Mouse (Mus musculus) layer of hippocampus, adult 8-10 months (tissue): ENCODE data around the gene Aicda. TPM values are rescaled to one million over a fixed set of nuclear protein-coding genes. Genes with fewer than 3 reads are reported as not detected.
"Not testable (repeated sequence)": the region's sequence is repeated elsewhere in the genome, so short reads cannot be mapped to it uniquely, and the experiment has no call there.

ENCODE experiments used
- DNase-seq, 2 experiments: peaks; one replicate each; pipeline ENCODE4 v3.0.0; 2022; ENCODE audit warnings: low spot score in 2 of 2
- total RNA-seq, 4 experiments: library from RNA; stranded (reverse); gene quantifications; 2 replicates each; pipeline ENCODE4 v1.2.4; 2022

The Aicda gene
- not detected for total RNA-seq

GRCm38 (mm10) chr6:122553606-122554005 is at the start of gene Aicda:
Aicda (plus strand) TSS chr6:122553801.
- DNase-seq, result no peak

GRCm38 (mm10) chr6:122505041-122505440 is 48.6 kb upstream of the Aicda start:
- no peak for DNase-seq

- DNase-seq, result no peak
Measured at GRCm38 (mm10) chr6:122505545-122505944, 48.1 kb upstream of the Aicda start, which contains the start of gene Mfap5. Mfap5 (plus strand) TSS chr6:122505845.

GRCm38 (mm10) chr6:122508494-122508893 is 45.1 kb upstream of the Aicda start:
- no peak for DNase-seq

- no peak for DNase-seq
Measured at GRCm38 (mm10) chr6:122512914-122513878, 40.4 kb upstream of the Aicda start.

- DNase-seq, result no peak
Measured at GRCm38 (mm10) chr6:122514312-122514711, 39.3 kb upstream of the Aicda start.

GRCm38 (mm10) chr6:122515762-122516161 is 37.8 kb upstream of the Aicda start:
- not testable (repeated sequence) for DNase-seq

- no peak for DNase-seq
Measured at GRCm38 (mm10) chr6:122517668-122518067, 35.9 kb upstream of the Aicda start.

GRCm38 (mm10) chr6:122519384-122519783 is 34.2 kb upstream of the Aicda start:
- DNase-seq, result no peak

- no peak for DNase-seq
Measured at GRCm38 (mm10) chr6:122522595-122522994, 31.0 kb upstream of the Aicda start.

- DNase-seq, result no peak
Measured at GRCm38 (mm10) chr6:122523289-122523688, 30.3 kb upstream of the Aicda start.

GRCm38 (mm10) chr6:122527596-122527995 is 26.0 kb upstream of the Aicda start:
- no peak for DNase-seq

- no peak for DNase-seq
Measured at GRCm38 (mm10) chr6:122528136-122528535, 25.5 kb upstream of the Aicda start.

- no peak for DNase-seq
Measured at GRCm38 (mm10) chr6:122531466-122532174, 22.0 kb upstream of the Aicda start.

- no peak for DNase-seq
Measured at GRCm38 (mm10) chr6:122532883-122533302, 20.7 kb upstream of the Aicda start.

- DNase-seq, result no peak
Measured at GRCm38 (mm10) chr6:122534032-122534431, 19.6 kb upstream of the Aicda start.

GRCm38 (mm10) chr6:122539564-122539963 is 14.0 kb upstream of the Aicda start:
- no peak for DNase-seq

- not testable (repeated sequence) for DNase-seq
Measured at GRCm38 (mm10) chr6:122542459-122542858, 11.1 kb upstream of the Aicda start.

- no peak for DNase-seq
Measured at GRCm38 (mm10) chr6:122543574-122543973, 10.0 kb upstream of the Aicda start.

- DNase-seq, result no peak
Measured at GRCm38 (mm10) chr6:122544672-122545071, 8.9 kb upstream of the Aicda start.

- no peak for DNase-seq
Measured at GRCm38 (mm10) chr6:122545289-122545882, 8.2 kb upstream of the Aicda start.

GRCm38 (mm10) chr6:122545948-122546347 is 7.7 kb upstream of the Aicda start:
- DNase-seq, result no peak
